Mouse (Mus musculus): ENCODE measurements around the gene Nfkb1.

Nfkb1 gene

GRCm38 (mm10) chr3:135629830-135630355 lies 61.5 kb downstream of the Nfkb1 start:
- DNase-seq, result no peak

- DNase-seq, result no peak
Measured at GRCm38 (mm10) chr3:135628706-135629169, 62.6 kb downstream of the Nfkb1 start.

GRCm38 (mm10) chr3:135628000-135628705 lies 63.2 kb downstream of the Nfkb1 start:
- DNase-seq, result no peak

GRCm38 (mm10) chr3:135625290-135625689 lies 66.1 kb downstream of the Nfkb1 start:
- no peak for DNase-seq

- DNase-seq, result no peak
Measured at GRCm38 (mm10) chr3:135616730-135617129, 74.6 kb downstream of the Nfkb1 start.

GRCm38 (mm10) chr3:135614376-135614775 lies 77.0 kb downstream of the Nfkb1 start:
- DNase-seq, result no peak

GRCm38 (mm10) chr3:135610221-135610620 lies 81.1 kb downstream of the Nfkb1 start:
- DNase-seq, result no peak

- DNase-seq, result no peak
Measured at GRCm38 (mm10) chr3:135607660-135608473, 83.5 kb downstream of the Nfkb1 start.

GRCm38 (mm10) chr3:135607021-135607420 lies 84.3 kb downstream of the Nfkb1 start:
- DNase-seq, result no peak

- no peak for DNase-seq
Measured at GRCm38 (mm10) chr3:135606592-135606991, 84.8 kb downstream of the Nfkb1 start.

- no peak for DNase-seq
Measured at GRCm38 (mm10) chr3:135605474-135605873, 85.9 kb downstream of the Nfkb1 start.

- no peak for DNase-seq
Measured at GRCm38 (mm10) chr3:135604626-135605417, 86.5 kb downstream of the Nfkb1 start.

- no peak for DNase-seq
Measured at GRCm38 (mm10) chr3:135602731-135603130, 88.6 kb downstream of the Nfkb1 start.

GRCm38 (mm10) chr3:135598355-135598754 lies 93.0 kb downstream of the Nfkb1 start:
- DNase-seq, result no peak

- no peak for DNase-seq
Measured at GRCm38 (mm10) chr3:135597014-135597413, 94.3 kb downstream of the Nfkb1 start.

- DNase-seq, result no peak
Measured at GRCm38 (mm10) chr3:135594238-135594917, 97.0 kb downstream of the Nfkb1 start.

- DNase-seq, result no peak
Measured at GRCm38 (mm10) chr3:135592011-135592410, 99.3 kb downstream of the Nfkb1 start.

GRCm38 (mm10) chr3:135591376-135591775 lies 100.0 kb downstream of the Nfkb1 start:
- peak; percentile 53 to 55 for DNase-seq

GRCm38 (mm10) chr3:135590471-135590870 lies 100.9 kb downstream of the Nfkb1 start:
- DNase-seq, result no peak

GRCm38 (mm10) chr3:135586471-135586880 lies 104.9 kb downstream of the Nfkb1 start:
- DNase-seq, result no peak

GRCm38 (mm10) chr3:135586060-135586459 lies 105.3 kb downstream of the Nfkb1 start:
- no peak for DNase-seq

GRCm38 (mm10) chr3:135585482-135585881 lies 105.9 kb downstream of the Nfkb1 start:
- DNase-seq, result no peak
